Mouse (Mus musculus): ENCODE results near the gene Krt88. TPM values are rescaled to one million over a fixed set of nuclear protein-coding genes. Genes with fewer than 3 reads are reported as not detected.

The Krt88 gene
- not detected for total RNA-seq (2023)

DNA sequence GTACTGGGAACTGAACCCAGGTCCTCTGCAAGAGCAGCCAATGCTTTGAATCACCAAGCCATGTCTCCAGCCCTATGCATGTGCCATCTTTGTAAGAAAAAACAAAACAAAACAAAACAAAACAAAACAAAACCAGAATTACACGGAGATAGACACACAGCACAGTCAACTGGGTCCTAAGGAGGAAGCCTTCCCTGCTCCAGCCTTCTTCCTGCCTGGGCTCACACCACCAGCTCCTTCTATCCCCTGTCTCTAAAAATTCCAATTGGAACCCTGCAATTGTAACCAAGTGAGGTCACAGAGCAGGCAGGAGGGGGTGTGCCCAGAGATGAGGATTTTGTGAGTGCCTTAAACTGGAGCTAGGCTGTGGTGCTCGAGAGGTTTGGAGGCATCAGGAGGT, at the start of gene Krt88:
Gene Krt88 (plus strand): TSS at position 301 of the 400 bp plus-strand sequence.

DNA sequence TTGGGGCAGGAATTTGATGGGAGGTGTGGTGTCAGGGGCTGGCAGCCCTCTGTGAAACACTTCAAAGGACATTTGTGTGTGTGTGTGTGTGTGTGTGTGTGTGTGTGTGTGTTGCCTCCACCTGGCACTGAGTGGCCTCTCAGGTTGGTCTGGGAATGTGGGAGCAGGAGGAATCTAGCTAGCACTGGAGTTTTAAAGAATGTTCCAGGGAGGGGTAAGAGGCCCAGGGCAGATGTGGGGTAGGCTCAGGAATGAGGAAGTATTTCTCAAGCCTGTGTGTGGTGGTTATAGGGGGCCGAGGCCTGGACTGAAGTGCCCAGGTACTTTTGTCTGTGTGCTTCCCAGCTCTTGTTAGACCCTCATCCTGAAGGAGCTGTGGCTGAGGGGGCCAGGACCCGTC, 36.8 kb upstream of the Krt88 start, which contains the start of gene Krt7:
Gene Krt7 (plus strand): TSS at position 269 of the 400 bp plus-strand sequence.

DNA sequence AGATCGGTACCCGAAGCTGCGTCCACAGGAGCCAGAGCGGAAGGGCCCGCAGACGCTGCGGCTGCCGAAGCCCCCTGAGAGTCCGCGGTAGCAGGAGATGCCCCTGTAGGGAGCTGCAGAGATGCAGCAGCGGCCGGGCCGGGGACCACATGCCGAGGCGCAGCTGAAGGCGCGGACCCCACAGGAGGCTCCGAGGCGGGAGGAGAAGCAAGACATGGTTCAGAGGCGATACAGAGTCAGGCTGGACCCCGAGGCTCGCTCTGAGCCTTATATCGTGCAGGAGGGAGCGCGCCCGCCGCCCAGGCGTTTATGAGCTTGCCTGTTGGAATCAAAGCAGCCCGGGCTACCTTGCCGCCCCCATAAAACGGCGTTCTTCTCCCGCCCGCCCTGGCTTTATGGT, 9.0 kb upstream of the Krt88 start, which contains the start of gene Krt87:
Gene Krt87 (minus strand): TSS at position 250 of the 400 bp plus-strand sequence.

DNA sequence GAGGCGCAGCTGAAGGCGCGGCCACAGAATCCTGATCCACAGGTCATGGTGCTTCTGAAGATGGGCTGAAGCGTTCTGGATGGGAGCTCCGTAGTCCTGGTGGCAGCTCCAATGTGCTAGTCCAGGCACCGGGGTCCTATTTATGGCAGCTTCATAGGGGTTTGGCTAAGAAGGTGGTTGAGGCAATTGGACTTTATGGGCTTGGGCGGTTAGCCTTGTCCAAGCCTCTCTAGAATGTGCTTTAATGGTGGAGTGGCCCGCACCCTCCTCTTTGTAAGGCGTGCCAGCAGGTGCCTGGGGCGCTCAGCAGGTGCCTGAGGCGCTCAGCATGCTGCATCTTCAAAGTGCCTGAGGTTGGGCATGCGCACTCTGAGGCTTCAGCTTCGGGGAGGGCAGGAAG, 16.1 kb downstream of the Krt88 start, which contains the start of gene Krt81:
Gene Krt81 (minus strand): TSS at position 101 of the 400 bp plus-strand sequence.

DNA sequence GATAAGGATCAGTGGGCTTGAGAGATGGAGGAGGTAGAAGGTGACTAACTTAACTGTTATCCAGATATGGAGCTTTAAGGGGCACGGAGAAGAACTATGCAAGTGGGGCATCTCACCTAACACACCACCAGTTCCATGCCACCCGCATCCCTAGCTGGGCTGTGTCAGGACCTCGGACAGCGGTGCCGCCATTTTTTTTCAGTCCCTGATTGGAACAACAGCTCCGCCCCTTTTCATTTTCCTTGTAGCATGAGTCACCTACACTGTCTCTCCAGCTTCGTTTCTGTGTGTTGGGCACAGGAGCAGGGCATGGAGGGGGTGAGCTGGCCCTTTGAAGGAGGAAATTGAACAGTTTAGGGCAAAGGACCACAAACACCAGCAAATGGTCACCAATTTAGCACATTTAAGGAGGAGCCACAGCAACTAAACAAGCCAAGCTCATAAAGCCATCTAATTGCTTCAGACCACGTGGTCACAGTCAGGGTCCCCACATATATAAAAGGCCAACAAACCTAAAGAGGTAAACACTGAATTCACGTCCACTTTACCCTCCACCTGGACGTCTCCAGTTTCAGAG, 25.5 kb downstream of the Krt88 start, which contains the start of gene Krt86:
Gene Krt86 (plus strand): TSS at position 527 of the 577 bp plus-strand sequence.

DNA sequence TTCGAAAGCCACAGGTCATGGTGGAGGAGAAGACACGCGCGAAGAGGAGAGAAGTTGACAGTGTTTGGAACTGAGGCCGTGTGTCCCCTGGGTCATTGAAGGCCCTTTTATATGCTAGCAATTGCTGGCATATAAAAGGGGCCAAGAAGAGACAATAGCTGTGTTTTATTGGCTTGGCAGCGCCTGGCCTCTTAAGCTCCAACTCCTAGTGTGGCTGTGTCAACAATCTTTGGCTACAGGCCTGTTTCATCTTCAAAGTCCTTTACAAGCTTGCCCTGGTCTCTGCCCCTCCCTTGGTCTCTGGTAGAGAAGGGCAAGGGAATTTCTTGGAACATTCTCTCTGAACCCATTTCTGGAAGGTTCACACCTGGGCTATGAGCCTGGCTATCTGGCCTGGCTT, 43.9 kb downstream of the Krt88 start, which contains the start of gene Krt83:
Gene Krt83 (minus strand): TSS at position 82 of the 400 bp plus-strand sequence.

Other genes with a start within 250 kb of the Krt88 start
- 10 to 100 TPM in 1 of 2 experiments, 1 to 10 TPM in 1; 5.9 to 13.9 TPM for gene Grasp, start 223.6 kb upstream of the Krt88 start, total RNA-seq (2023)
- 100 to 1,000 TPM; 248 to 368 TPM for gene Nr4a1, start 193.5 kb upstream of the Krt88 start, total RNA-seq (2023)
- gene Atg101, start 163.5 kb upstream of the Krt88 start, total RNA-seq (2023), result 10 to 100 TPM; 75.5 to 76.0 TPM
- 1 to 10 TPM in 1 of 2 experiments, not detected in 1; 1.0 TPM for gene 6030408B16Rik, start 154.5 kb upstream of the Krt88 start, total RNA-seq (2023)
- not detected for gene Krt80, start 77.6 kb upstream of the Krt88 start, total RNA-seq (2023)
- not detected for gene Krt7, start 36.7 kb upstream of the Krt88 start, total RNA-seq (2023)
- not detected for gene Krt87, start 8.9 kb upstream of the Krt88 start, total RNA-seq (2023)
- not detected for gene Krt81, start 16.0 kb downstream of the Krt88 start, total RNA-seq (2023)
- not detected for gene Krt86, start 25.7 kb downstream of the Krt88 start, total RNA-seq (2023)
- gene Krt83, start 43.8 kb downstream of the Krt88 start, total RNA-seq (2023), result not detected
- not detected for gene Gm49425, start 69.5 kb downstream of the Krt88 start, total RNA-seq (2023)
- gene Krt84, start 85.1 kb downstream of the Krt88 start, total RNA-seq (2023), result not detected
- not detected for gene Krt82, start 102.9 kb downstream of the Krt88 start, total RNA-seq (2023)
- gene Krt90, start 115.2 kb downstream of the Krt88 start, total RNA-seq (2023), result not detected
- gene Krt75, start 126.2 kb downstream of the Krt88 start, total RNA-seq (2023), result not detected
- not detected for gene Gm5414, start 180.4 kb downstream of the Krt88 start, total RNA-seq (2023)
- not detected for gene Gm5478, start 199.6 kb downstream of the Krt88 start, total RNA-seq (2023)
- not detected for gene Krt6b, start 232.5 kb downstream of the Krt88 start, total RNA-seq (2023)
- gene Krt6a, start 246.6 kb downstream of the Krt88 start, total RNA-seq (2023), result not detected

Data from B cell, adult 67 days (primary cell).